Mouse (Mus musculus): ENCODE measurements around the gene Hhat.

DNA sequence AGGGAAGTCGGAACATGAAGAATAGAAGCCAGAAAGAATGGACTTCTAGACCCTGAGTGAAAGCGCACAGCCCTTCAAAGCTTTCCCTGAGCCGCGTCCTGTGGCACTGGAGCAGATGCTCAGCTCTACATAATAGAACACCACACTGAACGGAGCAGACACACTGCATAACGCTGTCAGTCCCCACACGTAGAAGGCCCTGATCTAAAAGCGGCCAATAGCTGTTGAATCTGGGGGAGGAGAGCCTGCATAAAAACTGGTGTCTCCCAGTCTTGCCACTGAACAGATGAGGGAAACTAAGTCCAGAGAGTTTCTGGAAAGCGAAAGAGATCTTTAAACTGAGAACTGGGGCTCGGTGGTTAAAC lies 911 bp downstream of the Hhat start:
- TF ChIP-seq POLR2A (IDR thresholded peaks at IDR 0.05; ENCODE audit: insufficient read depth, low read depth, low read length) (no peak), CTCF (IDR thresholded peaks at IDR 0.05) (no peak), EP300 (IDR thresholded peaks at IDR 0.05; ENCODE audit: insufficient read depth, low read depth, low read length) (no peak)
